Mouse (Mus musculus) CH12.LX (cell line): ENCODE data around the gene Zbtb20. TPM values are rescaled to one million over a fixed set of nuclear protein-coding genes. Genes with fewer than 3 reads are reported as not detected.

Experiments used
- DNase-seq: peaks from one replicate; pipeline ENCODE4 v3.0.0-alpha.2; 2013; ENCODE audit errors: extremely low read depth
- H3K27ac ChIP-seq: 2 replicates; pipeline ENCODE4 v1.5.1; 2012; ENCODE audit warnings: low read depth, mild to moderate bottlenecking, control low read depth, moderate library complexity; ENCODE audit not compliant: insufficient read depth
- H3K27me3 ChIP-seq: replicated peaks from 2 replicates; pipeline ENCODE3; 2012; ENCODE audit warnings: inconsistent platforms
- H3K36me3 ChIP-seq, 2 experiments: replicated peaks in 1 of 2; 2 replicates each; pipeline versions ENCODE3 to v1.6.1; 2012; ENCODE audit warnings: inconsistent platforms in 1 of 2, low read length in 1 of 2, mild to moderate bottlenecking in 1 of 2, mixed read lengths in 1 of 2, moderate library complexity in 1 of 2; ENCODE audit not compliant: control insufficient read depth in 1 of 2, insufficient read depth in 1 of 2
- H3K4me1 ChIP-seq, 2 experiments: 2 replicates each; pipeline ENCODE4 v1.6.1; 2012; ENCODE audit warnings: inconsistent platforms in 1 of 2, moderate library complexity in 1 of 2; ENCODE audit not compliant: insufficient read depth in 2 of 2, control insufficient read depth in 1 of 2
- H3K4me2 ChIP-seq: 2 replicates; pipeline ENCODE4 v1.6.1; 2012; ENCODE audit warnings: low read depth, mild to moderate bottlenecking, control low read depth; ENCODE audit not compliant: poor library complexity, insufficient read depth, severe bottlenecking
- H3K4me3 ChIP-seq, 3 experiments: fragments of 150-350 bp in 1 of 3; sonication (generic) in 1 of 3; replicated peaks in 1 of 3; 2 replicates each; pipeline versions ENCODE3 to v1.5.1; 2011 to 2012; ENCODE audit warnings: low read depth in 2 of 3, low read length in 2 of 3, mild to moderate bottlenecking in 2 of 3, moderate library complexity in 2 of 3, control low read depth in 1 of 3, improper control_type of control experiment in 1 of 3, inconsistent platforms in 1 of 3, mixed read lengths in 1 of 3; ENCODE audit not compliant: poor library complexity in 1 of 3
- H3K79me2 ChIP-seq: replicated peaks from 2 replicates; pipeline ENCODE4 v1.6.1; 2012; ENCODE audit warnings: mild to moderate bottlenecking, moderate library complexity; ENCODE audit not compliant: control insufficient read depth, poor library complexity, insufficient read depth, severe bottlenecking; ENCODE audit errors: extremely low read depth
- H3K9ac ChIP-seq: 2 replicates; pipeline ENCODE4 v1.6.1; 2012; ENCODE audit warnings: low read depth, mild to moderate bottlenecking, control low read depth, moderate library complexity; ENCODE audit not compliant: insufficient read depth
- H3K9me3 ChIP-seq: replicated peaks from 2 replicates; pipeline ENCODE3; 2012; ENCODE audit warnings: low read length, inconsistent platforms, mixed read lengths
- CHD2 ChIP-seq: IDR thresholded peaks from 2 replicates; pipeline ENCODE4 v1.6.1; 2011; ENCODE audit warnings: low read length, improper control_type of control experiment
- CTCF ChIP-seq, 2 experiments: IDR thresholded peaks in 1 of 2; conservative IDR thresholded peaks in 1 of 2; 2 replicates each; pipeline ENCODE4 v1.5.1; 2011 to 2012; ENCODE audit warnings: low read depth in 2 of 2, low read length in 2 of 2, improper control_type of control experiment in 1 of 2, inconsistent platforms in 1 of 2, mild to moderate bottlenecking in 1 of 2, moderate library complexity in 1 of 2
- E2F4 ChIP-seq: IDR thresholded peaks from 2 replicates; pipeline ENCODE4 v1.6.1; 2011; ENCODE audit warnings: low read depth, low read length, improper control_type of control experiment; ENCODE audit not compliant: insufficient replicate concordance
- HCFC1 ChIP-seq: IDR thresholded peaks from 2 replicates; pipeline ENCODE4 v1.6.1; 2012; ENCODE audit warnings: low read depth, mild to moderate bottlenecking, inconsistent platforms, low read length, improper control_type of control experiment
- MAX ChIP-seq: IDR thresholded peaks from 2 replicates; pipeline ENCODE4 v1.6.1; 2011; ENCODE audit warnings: low read length, improper control_type of control experiment
- SIN3A ChIP-seq: IDR thresholded peaks from 2 replicates; pipeline ENCODE4 v1.6.1; 2012; ENCODE audit warnings: low read length, improper control_type of control experiment, inconsistent platforms
- USF1 ChIP-seq: IDR thresholded peaks from 2 replicates; pipeline ENCODE4 v1.6.1; 2014; ENCODE audit warnings: low read depth, mild to moderate bottlenecking, inconsistent platforms, low read length, improper control_type of control experiment
- ZC3H11A ChIP-seq: IDR thresholded peaks from 2 replicates; pipeline ENCODE4 v1.6.1; 2012; ENCODE audit warnings: low read depth, mild to moderate bottlenecking, inconsistent platforms, low read length, improper control_type of control experiment
- dilution Hi-C: fragments of 300-500 bp; cut with MboI; formaldehyde crosslinking; loops from 2 replicates; pipeline ENCODE4 v1.14.3; 2020; ENCODE audit warnings: low sequenced_read_pairs; ENCODE audit not compliant: extremely low pct_unique_long_range_greater_than_20kb, extremely low pct_ligation_motif_present
- in situ Hi-C: fragments of 300-500 bp; cut with MboI; formaldehyde crosslinking; loops from 3 replicates; pipeline ENCODE4 v1.14.3; 2019; ENCODE audit warnings: low sequenced_read_pairs, low pct_ligation_motif_present, low pct_unique_long_range_greater_than_20kb, mixed read lengths
- polyA plus RNA-seq: library from polyadenylated mRNA; unstranded; fragments of >175 nt; gene quantifications from 2 replicates; pipeline ENCODE4 v1.2.1, GENCODE M21; 2012; ENCODE audit warnings: low read depth; ENCODE audit not compliant: insufficient read length
- total RNA-seq, 2 experiments: library from RNA; depleted of rRNA; stranded (reverse); fragments of 300-350 nt in 1 of 2; fragments of >200 nt in 1 of 2; gene quantifications; 2 replicates each; pipeline ENCODE4 v1.2.3; 2012 to 2014

Zbtb20 gene
- total and polyA plus RNA-seq, 3 experiments = 24.9 to 58.0 (median 51.6) TPM

- no peaks in the 10 kb centered on the region for H3K27me3 ChIP-seq
- DNase-seq = no peak
- no peaks in the 10 kb centered on the region for H3K36me3 ChIP-seq
- no peaks in the 10 kb centered on the region for H3K79me2 ChIP-seq
- no peak overlapping the region for H3K27ac ChIP-seq
- no peak for TF ChIP-seq ZC3H11A
- TF ChIP-seq E2F4 = no peak
- TF ChIP-seq SIN3A = no peak
- no peak for TF ChIP-seq CTCF (conservative IDR thresholded peaks at IDR 0.05 in 1 of 2, IDR thresholded peaks at IDR 0.05 in 1 of 2; ENCODE audit: low read depth in 2 of 2, low read length in 2 of 2)
- peak; percentile 17; the same call in 1 of the 2 replicates for TF ChIP-seq USF1
- H3K4me2 ChIP-seq = no peak overlapping the region
- H3K4me1 ChIP-seq = no peaks in the 10 kb centered on the region
- no peaks in the 10 kb centered on the region for H3K9me3 ChIP-seq
- dilution Hi-C loops = no loop called here
- in situ Hi-C loops = no loop called here
- H3K9ac ChIP-seq = no peak overlapping the region
- no peak overlapping the region for H3K4me3 ChIP-seq
These were observed 9.9 kb downstream of the Zbtb20 start for GRCm38 (mm10) chr16:42885538-42885937.

- H3K4me2 ChIP-seq = no peak overlapping the region
- no peak overlapping the region for H3K27ac ChIP-seq
- no peak overlapping the region for H3K4me3 ChIP-seq
- no peaks in the 10 kb centered on the region for H3K4me1 ChIP-seq
- no peak overlapping the region for H3K9ac ChIP-seq
- no peak for DNase-seq
- H3K27me3 ChIP-seq = no peaks in the 10 kb centered on the region
- dilution Hi-C loops = no loop called here
- no peaks in the 10 kb centered on the region for H3K79me2 ChIP-seq
- H3K36me3 ChIP-seq = no peaks in the 10 kb centered on the region
- H3K9me3 ChIP-seq = no peaks in the 10 kb centered on the region
- in situ Hi-C loops = no loop called here
- TF ChIP-seq MAX (no peak), HCFC1 (no peak)
These were observed 10.3 kb downstream of the Zbtb20 start for GRCm38 (mm10) chr16:42885964-42886363.

DNA sequence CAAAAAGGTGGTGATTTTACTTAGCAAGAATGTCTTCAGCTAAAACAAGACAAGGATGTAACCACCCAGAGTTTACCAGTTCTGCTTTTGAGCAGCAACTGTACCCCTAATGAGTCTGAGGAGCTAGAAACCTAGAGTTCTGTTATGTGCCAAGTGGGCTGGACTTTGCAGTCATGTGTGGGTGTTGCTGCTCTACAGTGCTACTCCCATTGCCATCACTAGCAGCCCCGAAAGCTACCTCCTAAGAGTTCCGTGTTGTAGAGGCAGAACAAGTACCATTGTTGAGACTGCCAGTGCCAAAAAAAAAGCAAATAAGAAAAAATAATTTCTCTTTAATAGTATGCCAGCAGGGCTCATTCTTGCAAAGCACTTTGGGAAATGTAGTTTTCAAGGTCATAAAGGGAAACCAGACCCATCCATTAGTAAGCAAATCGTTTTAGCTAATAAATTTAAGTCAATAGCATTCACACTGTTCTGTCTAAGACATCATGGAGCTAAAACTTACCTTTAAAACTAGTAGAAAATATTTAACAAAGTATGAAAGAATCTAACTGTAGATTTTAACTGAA lies 21.5 kb downstream of the Zbtb20 start:
- Histone ChIP-seq H3K4me3 (no peak overlapping the region), H3K79me2 (no peaks in the 10 kb centered on the region), H3K4me2 (0 out of 2 replicates have a peak overlapping the region, but pooled peaks have one; percentile 22), H3K9me3 (no peaks in the 10 kb centered on the region), H3K27ac (no peak overlapping the region), H3K36me3 (no peaks in the 10 kb centered on the region), H3K9ac (no peak overlapping the region), H3K27me3 (no peaks in the 10 kb centered on the region), H3K4me1 (no peaks in the 10 kb centered on the region)
- dilution Hi-C loops = no loop called here
- in situ Hi-C loops = no loop called here
- no peak for DNase-seq
- TF ChIP-seq HCFC1 (peak; percentile 80), CHD2 (no peak)
